Mouse (Mus musculus) heart, embryonic 16.5 days (tissue): ENCODE results near the gene Uxs1. TPM values are rescaled to one million over a fixed set of nuclear protein-coding genes. Genes with fewer than 3 reads are reported as not detected.

Experiments
- ATAC-seq: fragments of 200-750 bp; cut with Nextera tagmentation; replicated peaks from 2 replicates; pipeline ENCODE4 v1.8.0; 2017; ENCODE audit warnings: moderate number of reproducible peaks; ENCODE audit not compliant: insufficient read depth, low FRiP score; ENCODE audit errors: extremely low read depth
- H3K27ac ChIP-seq: fragments of 300-500 bp; sonication (generic); 2 replicates; pipeline ENCODE4 v1.5.1; 2014; ENCODE audit warnings: mild to moderate bottlenecking, low read length, control low read depth, moderate library complexity
- H3K27me3 ChIP-seq: fragments of 300-500 bp; sonication (generic); 2 replicates; pipeline ENCODE4 v1.6.1; 2014; ENCODE audit warnings: low read length, mixed read lengths; ENCODE audit not compliant: control insufficient read depth, insufficient read depth
- H3K36me3 ChIP-seq: fragments of 300-500 bp; sonication (generic); 2 replicates; pipeline ENCODE4 v1.6.1; 2014; ENCODE audit not compliant: control insufficient read depth, insufficient read depth
- H3K4me1 ChIP-seq: fragments of 300-500 bp; sonication (generic); 2 replicates; pipeline ENCODE4 v1.6.1; 2014; ENCODE audit warnings: low read length, mixed read lengths; ENCODE audit not compliant: control insufficient read depth, insufficient read depth
- H3K4me2 ChIP-seq: fragments of 300-500 bp; sonication (generic); 2 replicates; pipeline ENCODE4 v1.6.1; 2014; ENCODE audit warnings: low read depth, mild to moderate bottlenecking, control low read depth, low read length
- H3K4me3 ChIP-seq: fragments of 300-500 bp; sonication (generic); 2 replicates; pipeline ENCODE4 v1.5.1; 2014; ENCODE audit warnings: mild to moderate bottlenecking, control low read depth, low read length
- H3K9ac ChIP-seq: fragments of 300-500 bp; sonication (generic); 2 replicates; pipeline ENCODE4 v1.6.1; 2014; ENCODE audit warnings: low read length, control low read depth
- H3K9me3 ChIP-seq: fragments of 300-500 bp; sonication (generic); replicated peaks from 2 replicates; pipeline ENCODE4 v1.6.1; 2016; ENCODE audit warnings: low read length; ENCODE audit not compliant: control insufficient read depth
- WGBS: fragments of 180-500 bp; shearing (Covaris S2); extraction: QIAGEN DNeasy Blood & Tissue Kit; methylation state at CpG from one replicate; pipeline ENCODE4 v1.1.7; 2014; 5-methylcytosine and 5-hydroxymethylcytosine counted together
- polyA plus RNA-seq: library from polyadenylated mRNA; unstranded; fragments of >200 nt; fragmentation: Nextera tagmentation; extraction: Ambion mirVana; gene quantifications from 2 replicates; pipeline ENCODE4 v1.2.1, GENCODE M21; 2015

Uxs1 gene
- polyA plus RNA-seq, 1 experiment from 2014 or later = 11.0 TPM

GRCm38 (mm10) chr1:43768385-43768990 lies 59.1 kb downstream of the Uxs1 start:
- WGBS = 76% methylated on average over 4 of the region's 4 CpGs
- peaks cover 11% of the 10 kb centered on the region for H3K36me3 ChIP-seq
- ATAC-seq = no peak
- no peak overlapping the region for H3K4me2 ChIP-seq
- no peaks in the 10 kb centered on the region for H3K4me1 ChIP-seq
- H3K9me3 ChIP-seq = no peaks in the 10 kb centered on the region
- no peak overlapping the region for H3K4me3 ChIP-seq
- no peak overlapping the region for H3K9ac ChIP-seq
- H3K27ac ChIP-seq = no peak overlapping the region
- no peaks in the 10 kb centered on the region for H3K27me3 ChIP-seq

GRCm38 (mm10) chr1:43766328-43766727 lies 61.3 kb downstream of the Uxs1 start:
- no peak overlapping the region for H3K4me3 ChIP-seq
- ATAC-seq = no peak
- H3K27me3 ChIP-seq = no peaks in the 10 kb centered on the region

GRCm38 (mm10) chr1:43764481-43764880 lies 63.1 kb downstream of the Uxs1 start:
- Histone ChIP-seq H3K4me1 (no peaks in the 10 kb centered on the region), H3K27me3 (no peaks in the 10 kb centered on the region), H3K36me3 (peaks cover 4% of the 10 kb centered on the region; the same call in 1 of the 2 replicates), H3K9ac (no peak overlapping the region), H3K4me3 (no peak overlapping the region), H3K4me2 (no peak overlapping the region), H3K9me3 (no peaks in the 10 kb centered on the region), H3K27ac (no peak overlapping the region)
- no peak for ATAC-seq
- 84% methylated on average over 2 of the region's 2 CpGs for WGBS

More at GRCm38 (mm10) chr1:43766328-43766727, 61.3 kb downstream of the Uxs1 start:
- Histone ChIP-seq H3K36me3 (peaks cover 5% of the 10 kb centered on the region), H3K9ac (no peak overlapping the region), H3K9me3 (no peaks in the 10 kb centered on the region), H3K4me1 (no peaks in the 10 kb centered on the region), H3K27ac (no peak overlapping the region), H3K4me2 (no peak overlapping the region)
- WGBS = 90% methylated on average over 2 of the region's 2 CpGs

GRCm38 (mm10) chr1:43760085-43760484 lies 67.5 kb downstream of the Uxs1 start:
- Histone ChIP-seq H3K27ac (no peak overlapping the region), H3K9me3 (no peaks in the 10 kb centered on the region), H3K4me1 (no peaks in the 10 kb centered on the region), H3K27me3 (no peaks in the 10 kb centered on the region), H3K4me2 (no peak overlapping the region), H3K36me3 (peaks cover 4% of the 10 kb centered on the region), H3K4me3 (no peak overlapping the region), H3K9ac (no peak overlapping the region)
- no peak for ATAC-seq

GRCm38 (mm10) chr1:43754448-43755312 lies 72.9 kb downstream of the Uxs1 start:
- H3K4me3 ChIP-seq = no peak overlapping the region
- ATAC-seq = no peak
- H3K27me3 ChIP-seq = no peaks in the 10 kb centered on the region
- H3K9ac ChIP-seq = no peak overlapping the region
- WGBS = 79% methylated on average over 8 of the region's 8 CpGs
- no peak overlapping the region for H3K27ac ChIP-seq
- no peak overlapping the region for H3K4me2 ChIP-seq
- H3K4me1 ChIP-seq = no peaks in the 10 kb centered on the region
- no peaks in the 10 kb centered on the region for H3K9me3 ChIP-seq
- no peaks in the 10 kb centered on the region; the same call in 1 of the 2 replicates for H3K36me3 ChIP-seq

GRCm38 (mm10) chr1:43738519-43738894 lies 89.1 kb downstream of the Uxs1 start:
- Histone ChIP-seq H3K27ac (no peak overlapping the region), H3K36me3 (no peaks in the 10 kb centered on the region), H3K9ac (no peak overlapping the region), H3K9me3 (peaks cover 4% of the 10 kb centered on the region; the same call in 1 of the 2 replicates), H3K27me3 (no peaks in the 10 kb centered on the region), H3K4me3 (no peak overlapping the region), H3K4me1 (no peaks in the 10 kb centered on the region), H3K4me2 (no peak overlapping the region)
- WGBS = 84% methylated on average over 10 of the region's 10 CpGs
- ATAC-seq = no peak

- H3K27me3 ChIP-seq = no peaks in the 10 kb centered on the region
- H3K9ac ChIP-seq = no peak overlapping the region
- no peak overlapping the region for H3K4me2 ChIP-seq
- no peak overlapping the region for H3K27ac ChIP-seq
- H3K36me3 ChIP-seq = no peaks in the 10 kb centered on the region
- 67% methylated on average over 7 of the region's 7 CpGs for WGBS
- ATAC-seq = no peak
- H3K4me1 ChIP-seq = no peaks in the 10 kb centered on the region
- H3K4me3 ChIP-seq = no peak overlapping the region
- H3K9me3 ChIP-seq = peaks cover 4% of the 10 kb centered on the region; the same call in 1 of the 2 replicates
Measured at GRCm38 (mm10) chr1:43737812-43738518, 89.6 kb downstream of the Uxs1 start.

GRCm38 (mm10) chr1:43732657-43733056 lies 94.9 kb downstream of the Uxs1 start:
- Histone ChIP-seq H3K4me2 (no peak overlapping the region), H3K27me3 (no peaks in the 10 kb centered on the region), H3K9me3 (peaks cover 4% of the 10 kb centered on the region; the same call in 1 of the 2 replicates), H3K36me3 (no peaks in the 10 kb centered on the region), H3K4me3 (no peak overlapping the region), H3K27ac (no peak overlapping the region), H3K4me1 (peaks cover 7% of the 10 kb centered on the region), H3K9ac (no peak overlapping the region)
- WGBS = 78% methylated on average over 1 of the region's 1 CpGs
- no peak for ATAC-seq

GRCm38 (mm10) chr1:43732100-43732499 lies 95.5 kb downstream of the Uxs1 start:
- no peak overlapping the region for H3K4me2 ChIP-seq
- H3K4me3 ChIP-seq = no peak overlapping the region
- H3K9me3 ChIP-seq = peaks cover 4% of the 10 kb centered on the region; the same call in 1 of the 2 replicates
- ATAC-seq = no peak
- 76% methylated on average over 4 of the region's 4 CpGs for WGBS
- no peak overlapping the region for H3K27ac ChIP-seq
- H3K36me3 ChIP-seq = no peaks in the 10 kb centered on the region
- H3K27me3 ChIP-seq = no peaks in the 10 kb centered on the region
- H3K9ac ChIP-seq = no peak overlapping the region
- peaks cover 7% of the 10 kb centered on the region for H3K4me1 ChIP-seq
